Mouse (Mus musculus) thymus, adult 18-20 months (tissue): Measurements from ENCODE around the gene Pmel.
"Not testable (repeated sequence)": the region's sequence is repeated elsewhere in the genome, so short reads cannot be mapped to it uniquely, and the experiment has no call there.

Experiments used
- DNase-seq, 2 experiments: peaks; one replicate each; pipeline ENCODE4 v3.0.0; 2022; ENCODE audit warnings: mixed read lengths in 2 of 2

The Pmel gene

GRCm38 (mm10) chr10:128702328-128703007, 1.5 kb upstream of the Pmel start:
- DNase-seq: no peak

GRCm38 (mm10) chr10:128704491-128705316, 709 bp downstream of the Pmel start, which contains the start of gene Cdk2:
Gene Cdk2, minus strand, starts transcription at chr10:128705031.
- peak; percentile 89 for DNase-seq

DNA sequence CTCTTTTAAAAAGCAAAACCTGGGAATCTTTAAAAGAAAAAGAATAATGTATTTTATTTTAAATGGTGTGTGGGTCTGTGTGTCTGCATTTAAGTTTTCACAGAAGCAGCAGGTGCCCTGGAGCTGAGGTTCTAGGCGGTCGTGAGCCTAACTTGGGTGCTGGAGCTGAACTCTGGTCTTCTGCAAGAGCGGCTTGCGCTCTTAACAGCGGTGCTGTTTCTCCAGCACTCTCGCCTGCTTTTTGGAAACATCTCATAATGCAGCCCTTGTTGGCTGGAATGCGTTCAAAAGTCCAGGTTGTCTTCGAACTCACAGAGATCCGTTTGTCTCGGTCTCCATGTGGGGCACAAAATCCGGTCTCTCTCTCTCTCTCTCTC, 1.3 kb downstream of the Pmel start:
- no peak for DNase-seq

GRCm38 (mm10) chr10:128711318-128711717, 7.3 kb downstream of the Pmel start:
- not testable (repeated sequence) for DNase-seq

DNA sequence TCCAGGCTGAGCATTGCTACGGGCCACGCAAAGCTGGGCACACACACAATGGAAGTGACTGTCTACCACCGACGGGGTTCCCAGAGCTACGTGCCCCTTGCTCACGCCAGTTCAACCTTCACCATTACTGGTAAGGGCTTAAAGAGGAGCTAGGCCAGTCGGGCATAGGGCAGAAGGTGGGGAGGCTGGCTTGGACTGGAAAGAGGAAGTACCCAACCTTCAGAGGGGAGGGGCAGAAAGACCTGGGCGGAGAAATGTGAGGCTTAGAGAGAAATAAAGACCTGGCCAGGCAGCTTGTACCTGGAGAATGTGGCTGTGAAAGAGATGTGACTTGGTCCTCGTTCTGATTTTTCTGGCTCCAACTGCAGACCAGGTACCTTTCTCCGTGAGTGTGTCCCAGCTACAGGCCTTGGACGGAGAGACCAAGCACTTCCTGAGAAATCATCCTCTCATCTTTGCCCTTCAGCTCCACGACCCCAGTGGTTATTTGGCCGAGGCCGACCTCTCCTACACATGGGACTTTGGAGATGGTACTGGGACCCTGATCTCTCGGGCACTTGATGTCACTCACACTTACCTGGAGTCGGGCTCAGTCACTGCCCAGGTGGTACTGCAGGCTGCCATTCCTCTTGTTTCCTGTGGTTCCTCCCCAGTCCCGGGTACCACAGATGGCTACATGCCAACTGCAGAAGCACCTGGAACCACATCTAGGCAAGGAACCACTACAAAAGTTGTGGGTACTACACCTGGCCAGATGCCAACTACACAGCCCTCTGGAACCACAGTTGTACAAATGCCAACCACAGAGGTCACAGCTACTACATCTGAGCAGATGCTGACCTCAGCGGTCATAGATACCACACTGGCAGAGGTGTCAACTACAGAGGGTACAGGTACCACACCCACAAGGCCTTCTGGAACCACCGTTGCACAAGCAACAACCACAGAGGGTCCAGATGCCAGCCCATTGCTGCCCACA, 11.9 kb downstream of the Pmel start:
- peak; percentile 62 to 85 for DNase-seq

DNA sequence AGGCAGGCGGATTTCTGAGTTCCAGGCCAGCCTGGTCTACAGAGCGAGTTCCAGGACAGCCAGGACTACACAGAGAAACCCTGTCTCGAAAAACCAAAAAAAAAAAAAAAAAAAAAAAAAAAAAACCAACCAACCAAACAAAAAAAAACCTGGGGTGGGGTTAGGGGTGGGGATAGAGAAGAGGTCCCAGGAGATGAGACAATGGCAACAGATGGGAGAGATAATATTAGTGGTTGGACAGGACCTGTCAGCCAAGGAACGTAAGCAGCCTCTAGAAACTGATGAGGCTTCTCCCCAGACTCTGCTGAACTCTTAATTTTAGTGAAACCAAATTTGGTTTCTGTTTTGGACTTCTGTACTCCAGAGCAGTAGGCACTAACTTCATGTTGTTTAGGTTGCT, 21.5 kb downstream of the Pmel start:
- not testable (repeated sequence) for DNase-seq

DNA sequence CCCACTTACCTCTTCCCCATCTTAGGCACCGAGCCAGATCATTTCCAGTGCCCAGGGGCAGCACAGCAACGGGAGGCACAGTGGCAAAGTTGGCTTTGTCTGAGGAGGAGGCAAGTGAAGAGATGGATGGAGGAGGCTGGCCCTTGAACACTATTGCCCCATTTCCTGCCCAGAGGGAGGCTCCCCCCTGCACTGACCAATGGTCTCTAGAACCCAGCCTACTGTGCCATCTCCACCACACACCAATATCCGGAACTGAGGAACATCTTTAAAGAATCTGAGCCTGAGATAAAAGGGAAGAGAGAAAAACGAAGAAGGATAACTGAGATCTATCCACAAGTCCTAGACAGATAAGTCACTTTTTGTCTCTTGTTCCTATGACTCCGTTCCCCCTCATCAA, 24.1 kb downstream of the Pmel start:
- DNase-seq: no peak

GRCm38 (mm10) chr10:128731002-128731433, 27.0 kb downstream of the Pmel start:
- peak in 1 of 2 experiments; percentile 43 for DNase-seq

- no peak for DNase-seq
Measured at GRCm38 (mm10) chr10:128731992-128732391, 28.0 kb downstream of the Pmel start.

GRCm38 (mm10) chr10:128737435-128737834, 33.4 kb downstream of the Pmel start:
- no peak for DNase-seq

DNA sequence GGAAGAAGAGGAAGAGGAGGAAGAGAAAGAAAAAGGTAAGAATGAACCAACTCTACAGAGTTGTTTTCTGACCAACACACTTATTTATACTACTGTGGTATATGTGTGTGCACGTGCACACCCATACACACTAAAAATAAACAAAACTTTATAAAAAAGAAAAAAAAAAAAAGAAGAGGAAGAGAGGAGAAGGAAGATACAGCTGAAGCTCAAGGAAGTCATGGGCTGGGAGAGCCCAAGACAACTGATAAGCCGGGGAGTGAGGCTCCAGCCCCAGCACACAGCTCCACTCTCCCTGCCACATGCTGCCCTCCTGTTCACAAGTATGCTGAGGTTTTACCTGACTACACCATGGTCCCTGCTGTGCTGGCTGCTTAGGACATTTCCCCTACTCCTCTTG, 36.3 kb downstream of the Pmel start:
- no peak for DNase-seq

DNA sequence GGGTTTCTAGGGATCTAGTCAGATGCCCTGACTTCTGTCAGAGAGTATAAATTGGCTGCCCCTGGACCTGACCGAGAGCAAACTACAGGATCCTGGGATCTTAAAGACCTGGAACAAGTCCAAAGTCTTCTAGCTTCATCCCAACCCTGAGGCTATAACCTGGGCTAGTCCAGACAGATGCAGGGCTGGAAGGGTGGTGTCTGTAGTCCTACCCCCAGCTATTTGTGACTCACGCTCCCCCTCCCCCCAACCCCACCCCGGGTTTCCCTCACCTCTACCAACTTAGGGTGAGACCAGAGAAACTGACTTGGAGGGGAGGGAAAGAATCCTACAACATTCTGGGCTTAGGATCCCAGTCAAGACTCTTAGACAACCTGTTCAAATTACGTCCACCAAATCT, 38.6 kb downstream of the Pmel start:
- no peak for DNase-seq

DNA sequence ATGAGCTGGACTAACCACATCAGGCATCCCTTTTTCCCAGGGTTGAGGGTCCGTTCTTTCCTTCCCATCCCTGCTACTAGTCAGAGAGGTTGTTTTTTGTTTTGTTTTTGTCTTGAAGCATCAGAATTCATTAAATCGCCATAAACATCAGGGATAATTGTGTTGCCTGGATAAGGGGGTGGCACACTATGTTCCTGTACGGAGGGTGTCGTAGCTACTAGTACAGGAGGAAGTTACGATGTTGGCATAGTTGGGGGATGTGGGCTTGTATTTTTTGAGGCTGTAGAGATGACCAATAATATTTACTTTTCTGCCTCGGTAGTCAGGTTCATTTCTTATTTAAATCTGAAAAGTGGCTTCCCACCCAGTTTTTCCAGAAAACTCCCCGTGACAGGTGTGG, 39.2 kb downstream of the Pmel start:
- no peak for DNase-seq

DNA sequence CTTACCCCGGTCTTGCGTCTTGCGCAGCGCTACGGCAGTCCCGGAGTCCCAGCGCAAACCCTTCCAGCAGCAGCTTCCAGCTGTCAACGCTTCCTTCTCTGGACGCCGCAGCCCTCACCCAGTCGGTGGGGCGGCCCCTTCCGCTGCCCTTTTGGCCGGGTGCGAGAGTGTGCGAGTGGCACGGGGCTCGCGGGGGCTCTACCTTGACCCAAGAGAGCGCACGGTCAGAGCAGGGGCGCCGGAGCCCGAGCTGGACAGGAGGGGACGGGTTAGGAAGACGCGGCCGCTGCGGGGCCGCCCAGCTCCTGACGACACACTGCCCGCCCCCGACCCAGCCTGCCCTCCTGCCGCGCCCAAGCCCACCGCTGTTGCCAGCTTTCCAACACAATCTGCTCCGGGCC, 39.8 kb downstream of the Pmel start:
- DNase-seq: peak; percentile 56 to 62

DNA sequence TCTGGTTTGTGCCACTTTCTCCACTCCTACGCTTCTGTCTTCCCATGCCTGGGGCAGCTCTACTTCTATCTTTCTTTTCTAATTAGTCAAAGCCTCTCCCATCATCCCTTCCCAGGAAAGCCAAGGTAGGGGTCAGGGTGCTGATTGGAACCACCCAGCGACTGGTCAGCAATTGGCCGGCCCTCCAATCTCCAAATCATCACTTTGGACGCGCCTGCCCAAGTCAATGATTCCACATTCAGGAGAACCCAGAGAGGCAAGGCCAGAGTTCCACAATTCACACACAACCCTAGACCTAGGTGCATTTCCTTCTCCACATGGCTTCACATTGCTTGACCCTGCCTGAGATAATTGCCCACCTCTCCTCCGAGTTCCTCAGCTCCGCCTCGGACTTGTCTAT, 40.2 kb downstream of the Pmel start:
- DNase-seq: peak in 1 of 2 experiments; percentile 27

DNA sequence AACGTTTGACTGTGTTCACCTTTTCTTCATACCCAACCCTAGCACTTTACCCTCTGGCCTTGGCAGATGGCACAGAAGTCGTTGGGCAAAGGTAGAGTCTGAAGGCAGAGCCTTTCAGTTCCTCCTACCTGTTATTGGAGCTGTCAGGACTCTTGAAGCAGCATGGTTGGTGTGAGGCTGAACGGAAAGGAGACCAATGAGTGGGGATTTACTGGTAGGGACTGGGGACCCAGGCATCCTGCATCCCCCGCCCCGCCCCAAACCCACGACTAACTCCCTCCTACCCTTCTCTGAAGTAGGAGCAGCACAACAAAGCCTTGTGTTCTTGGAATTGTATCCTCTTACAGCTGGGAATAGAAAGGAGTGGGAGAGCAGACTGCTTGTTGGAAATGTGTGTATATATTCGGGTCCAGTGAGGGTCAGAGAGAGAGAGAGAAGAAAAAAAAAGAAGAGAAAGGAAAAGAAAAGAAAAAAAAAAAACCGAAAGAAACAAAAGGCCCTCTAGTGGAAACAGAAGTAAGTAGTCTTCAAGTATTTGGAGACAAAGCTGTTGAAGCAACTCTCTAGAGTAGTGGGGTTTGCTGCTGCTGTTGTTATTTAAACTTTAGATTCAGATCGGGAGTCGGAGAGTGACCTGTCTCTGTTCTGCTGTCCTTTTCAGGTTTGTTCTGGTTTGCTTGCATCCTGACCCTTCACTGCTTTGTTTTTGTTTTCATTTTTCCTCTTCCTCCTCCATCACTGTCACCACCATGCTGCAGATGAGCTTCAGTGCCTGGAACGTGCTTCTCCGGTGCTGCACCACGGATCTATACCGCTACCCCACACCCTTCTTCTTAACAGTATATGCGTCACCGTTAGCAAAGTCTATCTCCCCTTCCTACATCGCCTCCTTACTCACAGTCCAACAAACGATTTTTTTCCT, 40.9 kb downstream of the Pmel start, which contains the start of gene Dgka:
Gene Dgka, minus strand, starts transcription at position 176 of the 922 bp plus-strand sequence.
- peak; percentile 68 to 80 for DNase-seq

- peak; percentile 77 to 89 for DNase-seq
Measured at GRCm38 (mm10) chr10:128745946-128746613, 42.1 kb downstream of the Pmel start.

- no peak for DNase-seq
Measured at GRCm38 (mm10) chr10:128746972-128747645, 43.1 kb downstream of the Pmel start.

GRCm38 (mm10) chr10:128747646-128748251, 43.8 kb downstream of the Pmel start, which contains the start of gene Pym1:
Gene Pym1, plus strand, starts transcription at chr10:128747889.
- peak; percentile 54 to 78 for DNase-seq
